Mouse (Mus musculus): ENCODE measurements around the gene Dennd6a.

DNA sequence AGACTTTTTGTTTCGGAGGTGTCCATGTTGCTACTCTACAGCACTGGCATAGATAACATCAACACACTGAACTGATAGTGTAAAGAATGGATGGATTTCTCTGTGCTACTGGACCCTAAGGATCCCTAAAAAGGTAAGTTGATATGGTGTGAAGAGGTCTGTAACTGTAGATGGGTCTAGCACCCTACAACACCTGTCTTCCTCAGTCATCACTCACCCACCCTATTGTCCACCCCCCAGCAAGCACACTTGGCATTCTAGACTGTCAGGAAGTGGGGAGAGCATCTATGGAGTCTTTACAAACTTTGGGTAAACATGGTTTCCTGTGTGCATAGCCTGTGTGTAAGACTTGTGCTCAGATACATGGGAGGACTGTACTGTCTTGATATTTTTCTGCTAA is 31.5 kb upstream of the Dennd6a start:
- TF ChIP-seq TAL1 (IDR thresholded peaks at IDR 0.05; ENCODE audit: low read length), result no peak
- no peak for TF ChIP-seq GATA1 (IDR thresholded peaks at IDR 0.05; ENCODE audit: low read length)
